Mouse (Mus musculus) spleen, adult 2 months (tissue): ENCODE measurements around the gene Fdps.
"Not testable (repeated sequence)": the region's sequence is repeated elsewhere in the genome, so short reads cannot be mapped to it uniquely, and the experiment has no call there.

Experiments
- CTCF ChIP-seq: fragments of 200-500 bp; IDR thresholded peaks from 2 replicates; pipeline ENCODE4 v1.5.1; 2011; ENCODE audit warnings: mild to moderate bottlenecking, inconsistent platforms; ENCODE audit not compliant: insufficient read depth, insufficient read length, insufficient replicate concordance; ENCODE audit errors: extremely low read depth
- POLR2A ChIP-seq: fragments of 200-500 bp; IDR thresholded peaks from 2 replicates; pipeline ENCODE4 v1.6.1; 2011; ENCODE audit warnings: low read depth, low read length, inconsistent platforms

- not testable (repeated sequence) for TF ChIP-seq CTCF, POLR2A
Measured at GRCm38 (mm10) chr3:89082287-89082686, 19.5 kb downstream of the Fdps start.
